Mouse (Mus musculus) effector memory CD4-positive, alpha-beta T cell, adult 5 months (primary cell): ENCODE data around the gene Dusp2. TPM values are rescaled to one million over a fixed set of nuclear protein-coding genes. Genes with fewer than 3 reads are reported as not detected.

Experiments
- polyA plus RNA-seq: library from polyadenylated mRNA; unstranded; fragments of 100-300 nt; shearing (Covaris generic); gene quantifications from one replicate; pipeline ENCODE4 v1.2.1, GENCODE M21; 2017

Dusp2 gene
- polyA plus RNA-seq = 749 TPM

DNA sequence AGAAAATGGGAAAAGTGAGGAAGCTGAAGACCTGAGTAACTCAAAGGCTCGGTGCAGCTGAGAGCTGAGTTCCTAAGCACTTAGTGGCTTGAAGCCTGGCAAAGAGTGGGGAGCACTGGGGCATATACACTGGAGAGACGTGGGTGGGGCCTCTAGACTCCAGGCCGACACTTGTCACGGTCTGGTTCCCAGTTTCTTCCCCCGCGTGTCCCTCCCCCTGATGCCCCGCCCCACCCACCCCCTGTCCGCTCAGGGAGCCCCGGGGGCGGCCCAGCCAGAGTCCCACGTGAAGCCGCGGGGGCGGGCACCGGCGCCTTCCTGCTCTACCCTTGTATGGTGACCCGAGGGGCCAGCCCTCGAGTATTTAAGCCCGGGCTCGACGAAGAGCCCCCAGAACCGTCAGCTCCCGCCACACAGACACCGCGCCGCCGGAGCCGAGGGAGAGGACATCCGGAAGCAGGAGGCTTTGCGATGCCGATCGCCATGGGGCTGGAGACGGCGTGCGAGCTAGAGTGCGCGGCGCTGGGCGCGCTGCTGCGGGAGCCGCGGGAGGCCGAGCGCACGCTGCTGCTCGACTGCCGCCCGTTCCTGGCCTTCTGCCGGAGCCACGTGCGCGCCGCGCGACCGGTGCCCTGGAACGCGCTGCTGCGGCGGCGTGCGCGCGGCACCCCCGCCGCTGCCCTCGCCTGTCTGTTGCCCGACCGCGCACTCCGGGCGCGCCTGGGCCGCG is at the start of gene Dusp2:
Gene Dusp2, plus strand, starts transcription at position 393 of the 730 bp plus-strand sequence.

DNA sequence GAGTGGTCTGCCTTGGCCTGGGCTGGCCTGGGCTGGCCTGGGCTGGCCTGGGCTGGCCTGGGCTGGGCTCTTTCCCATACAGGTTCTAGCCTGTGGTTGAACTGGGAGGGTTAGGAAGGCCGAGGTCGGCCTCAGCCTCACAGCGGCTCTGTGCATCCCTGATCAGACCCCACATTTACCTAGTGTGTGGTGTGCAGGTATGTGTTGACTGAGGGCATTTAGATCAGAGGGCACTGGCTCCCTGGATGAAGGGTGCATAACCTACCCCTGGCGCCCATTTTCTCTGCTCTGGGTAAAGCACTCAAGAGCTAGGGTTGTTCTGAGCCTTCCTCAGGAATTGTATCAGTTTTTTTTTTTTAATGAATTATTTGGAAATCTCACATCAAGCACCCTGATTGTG is 2.5 kb downstream of the Dusp2 start, which contains the start of gene Astl:
Gene Astl, plus strand, starts transcription at position 224 of the 400 bp plus-strand sequence.

DNA sequence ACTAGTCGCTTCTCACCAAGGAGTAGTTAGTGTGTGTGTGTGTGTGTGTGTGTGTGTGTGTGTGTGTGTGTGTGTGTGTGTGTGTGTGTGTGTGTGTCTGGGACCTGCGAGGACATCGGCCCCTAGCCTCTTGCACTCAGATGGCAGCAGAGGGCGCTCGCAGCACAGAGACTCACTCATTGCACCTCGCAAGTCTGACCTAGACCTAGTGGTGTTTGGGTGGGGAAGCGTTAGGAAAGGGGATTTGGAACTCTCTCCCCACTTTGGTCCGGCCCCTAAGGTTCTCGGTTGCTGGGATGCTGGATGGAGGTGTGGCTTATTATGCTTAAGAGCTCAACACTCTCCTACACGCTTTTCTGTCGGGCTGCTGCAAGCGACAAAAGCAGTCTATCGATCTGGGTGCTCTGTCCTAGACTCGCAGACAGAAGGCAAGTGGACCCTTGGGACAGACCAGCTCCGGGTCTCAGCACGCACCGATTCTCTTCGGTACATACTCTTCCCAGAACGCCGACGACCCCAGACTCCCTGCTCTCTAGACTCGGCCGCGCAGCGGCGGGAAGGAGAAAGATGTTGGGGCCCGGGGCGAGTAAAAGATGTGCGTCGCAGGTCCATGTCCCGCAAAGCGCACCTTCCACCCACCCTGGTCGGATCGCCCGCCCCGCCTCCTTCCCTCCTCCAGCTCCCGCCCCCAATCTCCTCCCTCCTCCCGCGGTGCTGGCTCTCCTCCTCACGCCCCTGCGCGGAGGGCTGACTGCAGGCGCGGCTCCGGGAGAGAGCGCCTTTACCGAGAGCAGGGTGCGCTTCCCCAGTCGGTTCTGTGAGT is 26.7 kb downstream of the Dusp2 start, which contains the start of gene Adra2b:
Gene Adra2b, plus strand, starts transcription at position 750 of the 823 bp plus-strand sequence.

Other genes with a start within 250 kb of the Dusp2 start
- 3.4 TPM for gene Ncaph, start 202.2 kb upstream of the Dusp2 start, polyA plus RNA-seq
- gene Itpripl1, start 192.7 kb upstream of the Dusp2 start, polyA plus RNA-seq = 2.1 TPM
- gene 1810024B03Rik, start 127.9 kb upstream of the Dusp2 start, polyA plus RNA-seq = 0.57 TPM
- 88.5 TPM for gene Snrnp200, start 127.8 kb upstream of the Dusp2 start, polyA plus RNA-seq
- gene Ciao1, start 88.3 kb upstream of the Dusp2 start, polyA plus RNA-seq = 69.0 TPM
- 35.9 TPM for gene Tmem127, start 88.3 kb upstream of the Dusp2 start, polyA plus RNA-seq
- gene Stard7, start 65.9 kb upstream of the Dusp2 start, polyA plus RNA-seq = 51.3 TPM
- not detected for gene Astl, start 2.5 kb downstream of the Dusp2 start, polyA plus RNA-seq
- gene Adra2b, start 27.0 kb downstream of the Dusp2 start, polyA plus RNA-seq = not detected
- gene Gpat2, start 89.0 kb downstream of the Dusp2 start, polyA plus RNA-seq = not detected
- gene Fahd2a, start 108.4 kb downstream of the Dusp2 start, polyA plus RNA-seq = 18.3 TPM
- 0.60 TPM for gene Kcnip3, start 185.9 kb downstream of the Dusp2 start, polyA plus RNA-seq
- gene Prom2, start 205.3 kb downstream of the Dusp2 start, polyA plus RNA-seq = not detected